Mouse (Mus musculus) kidney, embryonic 15.5 days (tissue): ENCODE measurements around the gene Loxl4. TPM values are rescaled to one million over a fixed set of nuclear protein-coding genes. Genes with fewer than 3 reads are reported as not detected.

ENCODE experiments used
- ATAC-seq: fragments of 200-750 bp; cut with Nextera tagmentation; replicated peaks from 2 replicates; pipeline ENCODE4 v1.8.0; 2017; ENCODE audit warnings: moderate TSS enrichment; ENCODE audit not compliant: low FRiP score
- H3K27ac ChIP-seq: fragments of 300-500 bp; sonication (generic); 2 replicates; pipeline ENCODE4 v1.5.1; 2015; ENCODE audit warnings: mild to moderate bottlenecking, inconsistent platforms
- H3K27me3 ChIP-seq: fragments of 300-500 bp; sonication (generic); 2 replicates; pipeline ENCODE4 v1.6.1; 2015; ENCODE audit warnings: inconsistent platforms
- H3K36me3 ChIP-seq: fragments of 300-500 bp; sonication (generic); 2 replicates; pipeline ENCODE4 v1.6.1; 2015; ENCODE audit warnings: inconsistent platforms
- H3K4me1 ChIP-seq: fragments of 300-500 bp; sonication (generic); 2 replicates; pipeline ENCODE4 v1.6.1; 2015; ENCODE audit warnings: inconsistent platforms
- H3K4me2 ChIP-seq: fragments of 300-500 bp; sonication (generic); 2 replicates; pipeline ENCODE4 v1.6.1; 2015; ENCODE audit warnings: moderate library complexity, mild to moderate bottlenecking, inconsistent platforms
- H3K4me3 ChIP-seq: fragments of 300-500 bp; sonication (generic); replicated peaks from 2 replicates; pipeline ENCODE4 v1.5.1; 2015; ENCODE audit warnings: mild to moderate bottlenecking, inconsistent platforms
- H3K9ac ChIP-seq: fragments of 300-500 bp; sonication (generic); 2 replicates; pipeline ENCODE4 v1.6.1; 2015; ENCODE audit warnings: mild to moderate bottlenecking, inconsistent platforms
- H3K9me3 ChIP-seq: fragments of 300-500 bp; sonication (generic); replicated peaks from 2 replicates; pipeline ENCODE4 v1.6.1; 2016; ENCODE audit warnings: inconsistent platforms
- WGBS: fragments of 180-500 bp; shearing (Covaris S2); methylation state at CpG from one replicate; pipeline ENCODE4 v1.1.7; 2015; ENCODE audit warnings: mixed read lengths; 5-methylcytosine and 5-hydroxymethylcytosine counted together
- polyA plus RNA-seq: library from polyadenylated mRNA; unstranded; fragments of >200 nt; fragmentation: Nextera tagmentation; extraction: Ambion mirVana; gene quantifications from 2 replicates; pipeline ENCODE4 v1.2.1, GENCODE M21; 2015

The Loxl4 gene
- polyA plus RNA-seq, 1 experiment from 2014 or later: 1.8 TPM

GRCm38 (mm10) chr19:42583677-42584076 is 28.9 kb downstream of the Loxl4 start:
- H3K4me2 ChIP-seq: no peak overlapping the region
- H3K4me1 ChIP-seq: no peaks in the 10 kb centered on the region
- no peaks in the 10 kb centered on the region for H3K27me3 ChIP-seq
- ATAC-seq: no peak
- H3K36me3 ChIP-seq: peaks cover 26% of the 10 kb centered on the region
- WGBS: 94% methylated on average over 5 of the region's 5 CpGs
- H3K9me3 ChIP-seq: no peaks in the 10 kb centered on the region
- H3K27ac ChIP-seq: no peak overlapping the region
- H3K4me3 ChIP-seq: no peak overlapping the region
- H3K9ac ChIP-seq: no peak overlapping the region

- no peaks in the 10 kb centered on the region for H3K4me1 ChIP-seq
- 93% methylated on average over 13 of the region's 13 CpGs for WGBS
- H3K4me3 ChIP-seq: no peak overlapping the region
These were observed 29.7 kb downstream of the Loxl4 start for GRCm38 (mm10) chr19:42582811-42583370.

GRCm38 (mm10) chr19:42580701-42581100 is 31.9 kb downstream of the Loxl4 start:
- Histone ChIP-seq H3K4me2 (no peak overlapping the region), H3K36me3 (peaks cover 24% of the 10 kb centered on the region), H3K9ac (no peak overlapping the region), H3K9me3 (no peaks in the 10 kb centered on the region), H3K27ac (no peak overlapping the region), H3K27me3 (no peaks in the 10 kb centered on the region), H3K4me1 (no peaks in the 10 kb centered on the region), H3K4me3 (no peak overlapping the region)
- WGBS: 34% methylated on average over 4 of the region's 4 CpGs
- no peak for ATAC-seq

More at GRCm38 (mm10) chr19:42582811-42583370, 29.7 kb downstream of the Loxl4 start:
- Histone ChIP-seq H3K9me3 (no peaks in the 10 kb centered on the region), H3K27ac (no peak overlapping the region), H3K9ac (no peak overlapping the region), H3K27me3 (no peaks in the 10 kb centered on the region), H3K4me2 (no peak overlapping the region), H3K36me3 (peaks cover 24% of the 10 kb centered on the region)
- ATAC-seq: no peak

- H3K9me3 ChIP-seq: no peaks in the 10 kb centered on the region
- no peak overlapping the region for H3K4me2 ChIP-seq
- H3K4me3 ChIP-seq: no peak overlapping the region
- 85% methylated on average over 4 of the region's 4 CpGs for WGBS
- no peak overlapping the region for H3K27ac ChIP-seq
- no peak overlapping the region for H3K9ac ChIP-seq
- no peak for ATAC-seq
- H3K36me3 ChIP-seq: peaks cover 10% of the 10 kb centered on the region
- H3K4me1 ChIP-seq: no peaks in the 10 kb centered on the region
- no peaks in the 10 kb centered on the region for H3K27me3 ChIP-seq
These were observed 34.0 kb downstream of the Loxl4 start for GRCm38 (mm10) chr19:42578631-42579030.

- ATAC-seq: no peak
- H3K9ac ChIP-seq: no peak overlapping the region
- H3K4me1 ChIP-seq: no peaks in the 10 kb centered on the region
- WGBS: 75% methylated on average over 1 of the region's 1 CpGs
- no peaks in the 10 kb centered on the region for H3K9me3 ChIP-seq
- no peak overlapping the region for H3K4me2 ChIP-seq
- no peak overlapping the region for H3K27ac ChIP-seq
- H3K27me3 ChIP-seq: no peaks in the 10 kb centered on the region
- no peak overlapping the region for H3K4me3 ChIP-seq
- no peaks in the 10 kb centered on the region for H3K36me3 ChIP-seq
These were observed 35.8 kb downstream of the Loxl4 start for GRCm38 (mm10) chr19:42576856-42577255.

GRCm38 (mm10) chr19:42575317-42575716 is 37.3 kb downstream of the Loxl4 start:
- ATAC-seq: no peak
- WGBS: 81% methylated on average over 2 of the region's 2 CpGs
- Histone ChIP-seq H3K4me1 (no peaks in the 10 kb centered on the region), H3K9me3 (no peaks in the 10 kb centered on the region), H3K36me3 (no peaks in the 10 kb centered on the region), H3K27me3 (no peaks in the 10 kb centered on the region), H3K4me2 (no peak overlapping the region), H3K4me3 (no peak overlapping the region), H3K9ac (no peak overlapping the region), H3K27ac (no peak overlapping the region)

- no peaks in the 10 kb centered on the region for H3K36me3 ChIP-seq
These were observed 41.3 kb downstream of the Loxl4 start for GRCm38 (mm10) chr19:42571291-42571690.

GRCm38 (mm10) chr19:42569076-42569475 is 43.5 kb downstream of the Loxl4 start:
- no peak for ATAC-seq
- Histone ChIP-seq H3K4me2 (no peak overlapping the region), H3K27ac (no peak overlapping the region), H3K4me1 (no peaks in the 10 kb centered on the region), H3K36me3 (0 out of 2 replicates have a peak, but pooled peaks cover 3% of the 10 kb centered on the region), H3K9ac (no peak overlapping the region), H3K27me3 (no peaks in the 10 kb centered on the region), H3K4me3 (no peak overlapping the region), H3K9me3 (no peaks in the 10 kb centered on the region)
- 87% methylated on average over 2 of the region's 2 CpGs for WGBS

More at GRCm38 (mm10) chr19:42571291-42571690, 41.3 kb downstream of the Loxl4 start:
- Histone ChIP-seq H3K9me3 (no peaks in the 10 kb centered on the region), H3K4me2 (no peak overlapping the region), H3K4me1 (no peaks in the 10 kb centered on the region), H3K27me3 (no peaks in the 10 kb centered on the region), H3K9ac (no peak overlapping the region), H3K27ac (no peak overlapping the region), H3K4me3 (no peak overlapping the region)
- 78% methylated on average over 4 of the region's 4 CpGs for WGBS
- no peak for ATAC-seq

- peaks cover 19% of the 10 kb centered on the region for H3K36me3 ChIP-seq
- H3K4me1 ChIP-seq: no peaks in the 10 kb centered on the region
- no peak overlapping the region for H3K4me3 ChIP-seq
- no peak overlapping the region for H3K27ac ChIP-seq
- no peak for ATAC-seq
- no peak overlapping the region for H3K4me2 ChIP-seq
- no peaks in the 10 kb centered on the region for H3K9me3 ChIP-seq
- no peak overlapping the region for H3K9ac ChIP-seq
- H3K27me3 ChIP-seq: no peaks in the 10 kb centered on the region
These were observed 45.6 kb downstream of the Loxl4 start for GRCm38 (mm10) chr19:42567020-42567419.

- no peak overlapping the region for H3K9ac ChIP-seq
- no peaks in the 10 kb centered on the region for H3K27me3 ChIP-seq
- no peaks in the 10 kb centered on the region for H3K9me3 ChIP-seq
- no peak overlapping the region for H3K4me2 ChIP-seq
- no peak overlapping the region for H3K27ac ChIP-seq
- no peak for ATAC-seq
- 87% methylated on average over 4 of the region's 4 CpGs for WGBS
- no peak overlapping the region for H3K4me3 ChIP-seq
- peaks cover 19% of the 10 kb centered on the region for H3K36me3 ChIP-seq
- H3K4me1 ChIP-seq: no peaks in the 10 kb centered on the region
These were observed 46.2 kb downstream of the Loxl4 start for GRCm38 (mm10) chr19:42566283-42567019.

GRCm38 (mm10) chr19:42563726-42564270 is 48.8 kb downstream of the Loxl4 start:
- Histone ChIP-seq H3K9ac (no peak overlapping the region), H3K4me2 (no peak overlapping the region), H3K4me3 (no peak overlapping the region), H3K27ac (no peak overlapping the region), H3K9me3 (no peaks in the 10 kb centered on the region), H3K27me3 (no peaks in the 10 kb centered on the region), H3K36me3 (peaks cover 19% of the 10 kb centered on the region), H3K4me1 (no peaks in the 10 kb centered on the region)
- ATAC-seq: no peak
- 90% methylated on average over 3 of the region's 3 CpGs for WGBS

GRCm38 (mm10) chr19:42562981-42563380 is 49.6 kb downstream of the Loxl4 start:
- Histone ChIP-seq H3K4me1 (no peaks in the 10 kb centered on the region), H3K4me3 (no peak overlapping the region), H3K27ac (no peak overlapping the region), H3K36me3 (peaks cover 19% of the 10 kb centered on the region), H3K4me2 (no peak overlapping the region), H3K9me3 (no peaks in the 10 kb centered on the region), H3K9ac (no peak overlapping the region), H3K27me3 (no peaks in the 10 kb centered on the region)
- 98% methylated on average over 3 of the region's 3 CpGs for WGBS
- ATAC-seq: no peak
